Mouse (Mus musculus): ENCODE results near the gene C3ar1. TPM values are rescaled to one million over a fixed set of nuclear protein-coding genes. Genes with fewer than 3 reads are reported as not detected.

The C3ar1 gene
- 0.03 TPM in 1 of 2 replicates, not detected in the other for polyA plus RNA-seq (2012; ENCODE audit: low replicate concordance)

DNA sequence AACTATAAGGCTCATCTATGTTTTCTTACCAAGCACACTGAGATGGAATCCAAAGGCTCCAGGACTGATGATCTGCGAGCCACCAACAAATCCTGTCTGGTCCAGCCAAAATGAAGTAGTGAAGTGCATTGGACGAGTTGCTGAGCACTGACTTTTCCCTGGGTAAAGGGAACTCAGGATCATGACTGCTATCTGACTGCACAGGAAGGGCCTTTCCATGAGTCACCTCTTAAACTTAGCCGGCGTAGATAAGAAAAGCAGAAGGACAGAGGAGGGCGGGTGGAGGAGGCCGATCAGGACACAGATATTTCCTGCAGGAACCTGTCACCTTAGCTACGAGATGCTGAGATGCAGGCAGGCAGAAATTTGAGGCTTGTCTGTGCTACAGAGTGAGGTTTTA is at the start of gene C3ar1:
Gene C3ar1 (minus strand): TSS at position 207 of the 400 bp plus-strand sequence.

DNA sequence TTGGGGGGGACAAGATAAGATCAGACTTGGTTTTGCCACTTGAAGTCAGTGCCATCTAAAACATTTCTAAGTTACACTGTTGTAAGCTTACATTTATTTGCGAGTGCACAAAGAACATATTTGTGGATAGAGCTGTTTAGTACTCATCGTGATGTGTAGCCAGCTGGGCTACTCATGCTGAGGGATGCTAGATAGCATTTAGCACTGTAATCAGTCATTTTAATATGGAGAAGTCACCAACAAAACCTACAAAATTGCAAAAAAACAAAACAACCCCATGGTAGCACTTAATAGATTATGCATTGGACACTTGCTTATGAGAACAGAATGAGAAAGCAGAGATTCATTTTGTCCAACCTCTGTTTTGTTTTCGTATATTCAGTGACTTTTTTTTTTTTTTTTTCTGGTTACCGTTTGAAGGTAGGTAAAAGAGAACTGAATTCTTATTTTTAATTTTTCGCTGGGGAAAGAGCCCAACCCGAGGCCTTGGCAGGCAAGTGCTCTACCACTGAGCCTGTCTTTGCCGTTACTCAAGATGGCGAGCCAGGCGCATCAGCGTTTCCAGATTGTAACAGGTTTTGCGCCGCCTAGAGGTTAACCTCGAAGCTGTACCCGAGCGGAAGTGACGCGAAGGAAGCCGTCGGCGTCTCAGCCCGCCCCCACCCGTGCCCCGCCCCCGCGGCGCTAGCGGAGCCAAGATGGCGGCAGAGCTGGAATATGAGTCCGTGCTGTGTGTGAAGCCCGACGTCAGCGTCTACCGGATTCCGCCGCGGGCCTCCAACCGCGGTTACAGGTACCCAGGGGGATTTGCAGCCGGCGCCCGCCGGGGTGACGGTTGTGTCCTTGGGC is 18.1 kb upstream of the C3ar1 start, which contains the start of gene Necap1:
Gene Necap1 (plus strand): TSS at position 604 of the 849 bp plus-strand sequence.

DNA sequence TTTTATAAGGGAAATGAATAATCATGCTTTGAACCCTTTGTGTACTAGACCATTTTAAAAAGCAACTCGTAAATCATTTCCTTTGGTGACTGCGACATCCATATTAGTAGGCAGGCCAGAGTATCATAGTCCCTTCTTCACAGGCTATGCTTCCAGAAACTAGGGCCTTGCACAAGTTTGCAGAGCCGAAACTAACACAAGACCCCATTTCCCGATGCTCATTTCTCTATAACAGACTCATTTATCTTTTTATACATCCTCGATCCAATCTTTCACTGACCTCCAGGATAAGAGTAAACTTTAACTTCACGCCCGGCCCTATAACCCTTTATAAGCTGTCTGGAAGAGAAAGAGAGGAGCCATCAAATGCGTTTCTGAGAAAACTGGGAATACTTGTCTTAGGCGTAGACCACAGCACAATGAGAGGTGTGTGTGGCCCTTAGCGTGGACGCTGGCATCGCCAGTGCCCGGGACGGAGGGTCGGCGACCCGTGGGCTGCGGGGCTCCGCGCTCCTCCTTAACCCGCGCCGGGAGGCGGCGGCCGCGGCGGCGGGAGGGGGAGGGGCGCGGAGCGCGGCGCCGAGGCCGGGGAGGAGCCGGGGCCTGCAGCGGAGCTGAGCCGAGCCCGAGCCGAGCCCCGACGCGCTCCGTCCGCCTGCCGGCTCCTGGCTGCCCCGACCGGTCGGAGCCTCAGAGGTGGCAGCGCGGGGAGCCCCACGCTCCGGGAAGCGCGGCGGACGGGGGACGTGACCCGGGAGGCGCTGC is 36.5 kb downstream of the C3ar1 start, which contains the start of gene Foxj2:
Gene Foxj2 (plus strand): TSS at position 609 of the 765 bp plus-strand sequence.

DNA sequence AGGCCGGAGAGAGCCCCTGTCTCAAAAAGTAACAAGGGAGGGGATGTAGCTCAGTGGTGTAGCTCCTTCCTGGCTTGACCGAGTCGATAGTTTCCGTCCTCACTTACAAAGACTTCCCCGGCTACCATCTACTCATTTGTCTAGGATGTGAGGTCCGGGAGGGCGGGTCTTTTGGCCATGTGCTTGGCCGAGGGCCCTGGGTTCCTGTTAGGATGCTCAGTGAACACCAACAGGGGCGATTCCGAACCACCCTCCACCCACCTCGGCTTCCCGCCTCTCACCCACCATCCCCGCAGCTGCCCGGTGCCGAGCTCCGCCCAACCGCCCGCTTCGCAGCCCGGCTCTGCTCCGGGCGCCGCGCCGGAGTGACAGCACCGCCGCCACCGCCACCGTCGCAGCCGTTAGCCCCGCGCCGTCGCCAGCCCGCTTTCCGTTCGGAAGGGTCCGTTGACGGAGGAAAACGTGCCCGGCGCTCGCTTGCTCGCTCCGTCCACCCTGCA is 54.6 kb downstream of the C3ar1 start, which contains the start of gene Slc2a3:
Gene Slc2a3 (minus strand): TSS at position 340 of the 500 bp plus-strand sequence.

Other genes with a start within 250 kb of the C3ar1 start
- 1.2 and 9.1 TPM in 2 replicates for gene Gdf3, start 246.1 kb downstream of the C3ar1 start, polyA plus RNA-seq (2012; ENCODE audit: low replicate concordance)
- gene Dppa3, start 229.8 kb downstream of the C3ar1 start, polyA plus RNA-seq (2012; ENCODE audit: low replicate concordance), result not detected in 2 replicates
- gene Nanog, start 148.7 kb downstream of the C3ar1 start, polyA plus RNA-seq (2012; ENCODE audit: low replicate concordance), result 0.12 TPM in 1 of 2 replicates, not detected in the other
- gene Slc2a3, start 54.5 kb downstream of the C3ar1 start, polyA plus RNA-seq (2012; ENCODE audit: low replicate concordance), result 9.0 and 24.9 TPM in 2 replicates
- 44.4 and 63.1 TPM in 2 replicates for gene Foxj2, start 36.2 kb downstream of the C3ar1 start, polyA plus RNA-seq (2012; ENCODE audit: low replicate concordance)
- 11.0 and 14.8 TPM in 2 replicates for gene Necap1, start 18.3 kb upstream of the C3ar1 start, polyA plus RNA-seq (2012; ENCODE audit: low replicate concordance)
- 0.78 and 1.4 TPM in 2 replicates for gene Clec4a1, start 65.7 kb upstream of the C3ar1 start, polyA plus RNA-seq (2012; ENCODE audit: low replicate concordance)
- gene Clec4a3, start 96.4 kb upstream of the C3ar1 start, polyA plus RNA-seq (2012; ENCODE audit: low replicate concordance), result 1.7 TPM in 1 of 2 replicates, not detected in the other
- gene Clec4a4, start 134.2 kb upstream of the C3ar1 start, polyA plus RNA-seq (2012; ENCODE audit: low replicate concordance), result not detected in 2 replicates
- not detected in 2 replicates for gene Clec4b1, start 193.8 kb upstream of the C3ar1 start, polyA plus RNA-seq (2012; ENCODE audit: low replicate concordance)